Mouse (Mus musculus) midbrain, embryonic 11.5 days (tissue): ENCODE data around the gene Gbx1. TPM values are rescaled to one million over a fixed set of nuclear protein-coding genes. Genes with fewer than 3 reads are reported as not detected.
A peak's percentile ranks its signal among the peaks of the same experiment; 100 is the strongest.

Experiments
- ATAC-seq: fragments of 200-750 bp; cut with Nextera tagmentation; 2 replicates; pipeline ENCODE4 v1.8.0; 2017; ENCODE audit warnings: moderate TSS enrichment, moderate library complexity; ENCODE audit not compliant: low FRiP score
- DNase-seq: peaks from one replicate; pipeline ENCODE4 v3.0.0; 2015; ENCODE audit warnings: low spot score; ENCODE audit errors: missing footprints
- H3K27ac ChIP-seq: fragments of 300-500 bp; sonication (generic); 2 replicates; pipeline ENCODE4 v1.5.1; 2014; ENCODE audit warnings: low read depth, low read length
- H3K27me3 ChIP-seq: fragments of 300-500 bp; sonication (generic); 2 replicates; pipeline ENCODE4 v1.6.1; 2014; ENCODE audit warnings: mild to moderate bottlenecking, low read length, moderate library complexity, mixed read lengths; ENCODE audit not compliant: control insufficient read depth, insufficient read depth
- H3K36me3 ChIP-seq: fragments of 300-500 bp; sonication (generic); 2 replicates; pipeline ENCODE4 v1.6.1; 2014; ENCODE audit warnings: mild to moderate bottlenecking, low read length, moderate library complexity, mixed read lengths; ENCODE audit not compliant: control insufficient read depth, insufficient read depth
- H3K4me1 ChIP-seq: fragments of 300-500 bp; sonication (generic); 2 replicates; pipeline ENCODE4 v1.6.1; 2014; ENCODE audit warnings: low read length; ENCODE audit not compliant: control insufficient read depth, insufficient read depth
- H3K4me2 ChIP-seq: fragments of 300-500 bp; sonication (generic); 2 replicates; pipeline ENCODE4 v1.6.1; 2014; ENCODE audit warnings: mild to moderate bottlenecking, moderate library complexity
- H3K4me3 ChIP-seq: fragments of 300-500 bp; sonication (generic); 2 replicates; pipeline ENCODE4 v1.5.1; 2014; ENCODE audit warnings: low read depth, low read length
- H3K9ac ChIP-seq: fragments of 300-500 bp; sonication (generic); 2 replicates; pipeline ENCODE4 v1.6.1; 2014; ENCODE audit warnings: low read length
- H3K9me3 ChIP-seq: fragments of 300-500 bp; sonication (generic); 2 replicates; pipeline ENCODE4 v1.6.1; 2016; ENCODE audit warnings: low read length; ENCODE audit not compliant: control insufficient read depth
- WGBS: fragments of 180-500 bp; shearing (Covaris S2); extraction: QIAGEN DNeasy Blood & Tissue Kit; methylation state at CpG from one replicate; pipeline ENCODE4 v1.1.7; 2014; 5-methylcytosine and 5-hydroxymethylcytosine counted together
- polyA plus RNA-seq: library from polyadenylated mRNA; unstranded; fragments of >200 nt; fragmentation: Nextera tagmentation; extraction: Ambion mirVana; gene quantifications from 2 replicates; pipeline ENCODE4 v1.2.1, GENCODE M21; 2014

Gene Gbx1
- polyA plus RNA-seq, 1 experiment from 2014 or later: 0.15 TPM

DNA sequence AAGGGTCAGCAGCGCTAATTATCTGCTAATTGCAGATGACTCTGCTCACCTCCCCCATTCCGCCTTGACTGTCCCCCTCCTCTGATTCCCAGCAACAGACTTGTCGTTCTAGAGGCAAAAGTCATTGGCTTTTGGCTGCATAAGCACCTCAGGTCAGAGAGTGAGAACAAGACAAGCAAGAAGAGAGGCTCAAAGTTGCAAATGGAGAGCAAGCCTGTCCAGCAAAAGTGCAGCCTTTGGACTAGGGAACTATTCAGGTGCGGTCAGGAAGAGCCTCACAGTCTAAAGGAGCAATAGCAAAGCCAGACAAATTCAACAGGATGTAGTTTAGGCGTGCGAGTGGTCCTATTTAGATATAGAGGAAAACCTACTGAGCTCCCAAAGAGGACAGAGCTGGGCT is 778 bp upstream of the Gbx1 start:
- Histone ChIP-seq H3K4me2 (no peak overlapping the region), H3K27ac (no peak overlapping the region), H3K4me3 (no peak overlapping the region), H3K36me3 (no peaks in the 10 kb centered on the region), H3K9me3 (no peaks in the 10 kb centered on the region), H3K27me3 (peaks cover 69% of the 10 kb centered on the region), H3K9ac (no peak overlapping the region), H3K4me1 (peaks cover 12% of the 10 kb centered on the region)
- 17% methylated on average over 6 of the region's 6 CpGs for WGBS
- DNase-seq (peak; percentile 91), ATAC-seq (no peak)

- WGBS: 1% methylated on average over 45 of the region's 109 CpGs
- peak overlapping the region; percentile 86 for H3K4me2 ChIP-seq
- peak overlapping the region; percentile 52 for H3K4me3 ChIP-seq
- H3K27ac ChIP-seq: no peak overlapping the region
- no peaks in the 10 kb centered on the region for H3K36me3 ChIP-seq
- H3K4me1 ChIP-seq: peaks cover 12% of the 10 kb centered on the region
- no peaks in the 10 kb centered on the region for H3K9me3 ChIP-seq
- H3K9ac ChIP-seq: peak overlapping the region; percentile 49
- H3K27me3 ChIP-seq: peaks cover 77% of the 10 kb centered on the region
- ATAC-seq: peak; percentile 23; the same call in 1 of the 2 replicates
- peak; percentile 91 for DNase-seq
Measured at GRCm38 (mm10) chr5:24526190-24526888, 663 bp downstream of the Gbx1 start.

- Histone ChIP-seq H3K9ac (no peak overlapping the region), H3K27me3 (peaks cover 77% of the 10 kb centered on the region), H3K4me1 (peaks cover 12% of the 10 kb centered on the region), H3K4me3 (peak overlapping the region; percentile 52), H3K9me3 (no peaks in the 10 kb centered on the region), H3K36me3 (no peaks in the 10 kb centered on the region), H3K27ac (no peak overlapping the region), H3K4me2 (peak overlapping the region; percentile 86)
- ATAC-seq (no peak), DNase-seq (peak; percentile 95)
- WGBS: 3% methylated on average over 34 of the region's 34 CpGs
Measured at GRCm38 (mm10) chr5:24525360-24526189, 1.4 kb downstream of the Gbx1 start.

DNA sequence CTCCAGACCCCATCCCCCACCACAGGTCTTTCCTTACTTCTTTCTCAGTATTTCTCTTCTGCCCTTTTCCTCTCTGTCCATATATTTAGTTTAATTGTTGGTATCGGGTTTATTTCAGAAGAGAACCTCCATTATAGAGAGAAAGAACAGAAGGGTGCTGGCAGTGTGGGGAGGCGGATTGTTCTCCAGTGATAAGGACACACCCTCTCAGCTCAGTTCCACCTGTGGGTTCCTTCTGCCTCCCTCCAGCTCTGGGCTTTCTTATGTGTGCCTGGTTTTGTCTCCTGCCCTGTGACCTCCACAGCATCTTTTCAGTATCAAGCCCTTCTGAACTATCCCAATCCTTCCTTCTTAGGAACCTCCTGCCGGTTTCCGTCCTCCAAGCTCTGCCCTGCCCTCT is 2.5 kb downstream of the Gbx1 start:
- Histone ChIP-seq H3K4me3 (no peak overlapping the region), H3K27ac (no peak overlapping the region)

GRCm38 (mm10) chr5:24523806-24524205 is 3.2 kb downstream of the Gbx1 start:
- peaks cover 12% of the 10 kb centered on the region for H3K4me1 ChIP-seq
- no peaks in the 10 kb centered on the region for H3K9me3 ChIP-seq
- H3K4me2 ChIP-seq: no peak overlapping the region
- peaks cover 67% of the 10 kb centered on the region for H3K27me3 ChIP-seq
- no peak overlapping the region for H3K4me3 ChIP-seq
- H3K9ac ChIP-seq: no peak overlapping the region
- no peak overlapping the region for H3K27ac ChIP-seq
- no peak for DNase-seq
- WGBS: 52% methylated on average over 8 of the region's 8 CpGs
- H3K36me3 ChIP-seq: no peaks in the 10 kb centered on the region
- ATAC-seq: no peak

More for the DNA sequence above, 2.5 kb downstream of the Gbx1 start:
- no peaks in the 10 kb centered on the region for H3K36me3 ChIP-seq
- H3K4me2 ChIP-seq: no peak overlapping the region
- WGBS: 15% methylated on average over 4 of the region's 4 CpGs
- H3K27me3 ChIP-seq: peaks cover 74% of the 10 kb centered on the region
- DNase-seq: peak; percentile 89
- no peaks in the 10 kb centered on the region for H3K9me3 ChIP-seq
- H3K4me1 ChIP-seq: peaks cover 12% of the 10 kb centered on the region
- no peak overlapping the region for H3K9ac ChIP-seq
- no peak for ATAC-seq

DNA sequence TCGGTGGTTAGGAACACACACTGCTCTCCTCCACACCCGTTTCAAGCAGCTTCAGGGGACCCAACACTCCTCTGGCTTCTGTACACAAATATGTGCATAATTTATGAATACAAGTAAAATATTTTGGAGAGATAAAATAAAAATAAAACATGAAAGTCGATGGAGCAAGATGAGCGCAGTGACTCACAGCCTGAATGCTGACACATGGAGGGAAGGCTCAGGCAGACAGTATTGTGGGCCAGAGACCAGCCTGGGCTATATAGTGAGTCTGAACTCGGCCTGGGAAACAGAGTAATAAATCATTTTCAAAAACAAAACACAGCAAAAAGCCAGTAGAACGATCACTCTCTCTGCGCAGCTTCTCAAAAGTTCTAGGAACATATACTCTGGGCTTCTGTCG is 5.6 kb downstream of the Gbx1 start:
- peaks cover 4% of the 10 kb centered on the region; the same call in 1 of the 2 replicates for H3K4me1 ChIP-seq
- peaks cover 42% of the 10 kb centered on the region for H3K27me3 ChIP-seq
- DNase-seq (no peak), ATAC-seq (no peak)
- no peaks in the 10 kb centered on the region for H3K9me3 ChIP-seq
- no peak overlapping the region for H3K4me2 ChIP-seq
- H3K36me3 ChIP-seq: no peaks in the 10 kb centered on the region
- no peak overlapping the region for H3K27ac ChIP-seq
- 71% methylated on average over 8 of the region's 8 CpGs for WGBS
- no peak overlapping the region for H3K4me3 ChIP-seq
- no peak overlapping the region for H3K9ac ChIP-seq

GRCm38 (mm10) chr5:24512271-24512670 is 14.7 kb downstream of the Gbx1 start:
- Histone ChIP-seq H3K27me3 (no peaks in the 10 kb centered on the region), H3K36me3 (no peaks in the 10 kb centered on the region), H3K4me2 (no peak overlapping the region), H3K9me3 (no peaks in the 10 kb centered on the region), H3K27ac (no peak overlapping the region), H3K4me1 (no peaks in the 10 kb centered on the region), H3K9ac (no peak overlapping the region), H3K4me3 (no peak overlapping the region)
- 66% methylated on average over 8 of the region's 8 CpGs for WGBS
- DNase-seq (no peak), ATAC-seq (no peak)

DNA sequence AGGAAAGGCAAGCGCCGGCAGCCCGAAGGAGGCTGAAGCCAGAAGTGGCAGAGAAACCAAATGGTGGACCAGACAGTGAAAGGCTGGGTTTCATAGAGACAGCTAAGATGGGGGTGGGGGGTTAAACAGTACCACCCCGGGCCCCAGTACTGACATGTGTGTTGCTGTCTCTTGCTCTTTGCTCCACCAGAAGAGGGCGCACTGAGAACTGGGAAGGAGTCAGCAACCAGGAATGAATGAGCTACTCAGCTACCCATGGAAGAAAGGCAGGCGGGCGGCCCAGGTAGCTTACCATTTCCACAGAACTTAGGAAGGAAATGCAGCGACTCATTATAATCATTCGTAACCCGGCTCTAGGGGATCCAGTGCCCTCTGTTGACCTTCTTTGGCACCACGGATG is 16.4 kb downstream of the Gbx1 start:
- DNase-seq: no peak
- Histone ChIP-seq H3K27me3 (no peaks in the 10 kb centered on the region), H3K9me3 (no peaks in the 10 kb centered on the region), H3K27ac (no peak overlapping the region), H3K36me3 (no peaks in the 10 kb centered on the region), H3K4me3 (no peak overlapping the region), H3K4me2 (no peak overlapping the region), H3K4me1 (no peaks in the 10 kb centered on the region), H3K9ac (no peak overlapping the region)
- WGBS: 49% methylated on average over 11 of the region's 11 CpGs
- no peak for ATAC-seq

- WGBS: 92% methylated on average over 7 of the region's 7 CpGs
- no peak overlapping the region for H3K9ac ChIP-seq
- no peaks in the 10 kb centered on the region for H3K9me3 ChIP-seq
- no peak overlapping the region for H3K27ac ChIP-seq
- no peak for ATAC-seq
- H3K27me3 ChIP-seq: no peaks in the 10 kb centered on the region
- no peaks in the 10 kb centered on the region for H3K36me3 ChIP-seq
- no peak overlapping the region for H3K4me2 ChIP-seq
- H3K4me1 ChIP-seq: peaks cover 2% of the 10 kb centered on the region; the same call in 1 of the 2 replicates
- H3K4me3 ChIP-seq: no peak overlapping the region
- DNase-seq: no peak
Measured at GRCm38 (mm10) chr5:24508406-24508805, 18.6 kb downstream of the Gbx1 start.
